Mouse (Mus musculus) brain, embryonic 14.5 days (tissue): ENCODE data around the gene Rrp1b.

ENCODE experiments used
- CTCF ChIP-seq: fragments of 200-500 bp; IDR thresholded peaks from 2 replicates; pipeline ENCODE4 v1.5.1; 2012; ENCODE audit warnings: inconsistent platforms, mild to moderate bottlenecking, moderate library complexity, borderline replicate concordance; ENCODE audit not compliant: insufficient read depth, insufficient read length; ENCODE audit errors: extremely low read depth
- POLR2A ChIP-seq: fragments of 200-500 bp; IDR thresholded peaks from 2 replicates; pipeline ENCODE4 v1.6.1; 2012; ENCODE audit warnings: mild to moderate bottlenecking, inconsistent platforms, borderline replicate concordance; ENCODE audit not compliant: poor library complexity, insufficient read depth, insufficient read length, severe bottlenecking; ENCODE audit errors: extremely low read depth

GRCm38 (mm10) chr17:32049914-32050313 is 14.0 kb downstream of the Rrp1b start:
- TF ChIP-seq CTCF (no peak), POLR2A (no peak)
